Mouse (Mus musculus): ENCODE data around the gene Mgat3. TPM values are rescaled to one million over a fixed set of nuclear protein-coding genes. Genes with fewer than 3 reads are reported as not detected.

Gene Mgat3
- total RNA-seq, 2 experiments from 2014 or later, result 109 to 115 TPM

DNA sequence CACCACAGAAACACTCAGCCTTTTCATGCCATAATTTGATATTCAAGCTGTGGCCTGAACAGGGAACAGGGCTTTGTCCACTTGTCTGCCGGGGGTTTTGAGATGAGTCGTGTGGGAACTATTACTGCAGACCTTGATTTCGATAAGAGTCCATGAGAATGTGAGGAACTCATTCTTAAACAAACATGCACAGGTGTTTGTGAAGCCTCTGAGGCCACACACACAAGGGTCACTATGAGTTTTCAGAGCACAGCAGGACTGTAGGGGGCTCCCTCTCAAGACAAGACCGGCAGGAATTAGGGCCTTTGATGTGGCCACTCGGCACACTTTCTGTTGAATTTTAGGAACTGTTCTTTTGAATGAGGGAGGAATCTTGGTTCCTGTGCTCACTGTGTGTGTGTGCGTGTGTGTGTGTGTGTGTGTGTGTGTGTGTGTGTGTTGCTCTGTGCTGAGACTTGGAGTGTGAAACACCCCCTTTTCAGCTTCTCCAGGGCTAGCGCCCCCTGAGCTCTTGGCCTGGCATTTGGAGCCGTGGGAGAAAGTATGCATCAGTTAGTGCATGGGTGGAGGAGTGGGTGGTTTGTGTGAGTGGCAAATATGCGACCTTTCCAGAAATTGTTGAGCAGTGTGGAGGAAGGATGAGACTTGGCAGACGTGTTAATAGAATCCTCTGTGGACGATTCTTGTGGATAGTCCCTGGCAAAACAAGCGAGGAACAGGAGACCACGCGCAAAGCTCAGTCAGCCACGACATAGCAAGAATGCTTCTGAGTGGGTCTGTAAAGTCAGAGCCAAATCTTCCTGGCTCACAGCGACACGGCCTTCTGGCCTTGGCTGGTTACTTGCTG, 35.4 kb upstream of the Mgat3 start:
- H3K4me3 ChIP-seq, result no peak overlapping the region
- peak overlapping the region; percentile 84 for H3K27ac ChIP-seq
- TF ChIP-seq CTCF (conservative IDR thresholded peaks at IDR 0.05), result peak; percentile 36; the same call in 1 of the 2 replicates
- DNase-seq (ENCODE audit: low spot score in 2 of 2), result peak; percentile 39 to 69

DNA sequence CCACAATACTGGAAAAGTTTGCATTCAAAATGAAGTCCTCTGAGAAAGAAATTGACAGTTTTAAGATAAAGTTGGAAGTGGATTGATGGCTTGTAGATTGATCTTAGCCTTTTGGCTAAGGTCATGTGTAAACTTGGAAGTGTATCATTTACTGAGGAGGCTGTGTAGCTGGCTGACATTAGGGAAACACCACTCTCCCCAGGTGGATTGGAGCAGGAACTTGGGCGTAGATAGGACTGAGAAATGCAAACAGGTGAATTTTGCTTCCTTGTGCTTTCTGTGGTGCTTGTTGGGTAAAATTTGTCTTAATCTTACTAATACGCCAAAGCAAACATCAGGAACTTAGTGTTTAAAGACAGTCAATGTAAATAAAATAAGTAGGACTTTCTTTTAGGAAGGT, 33.2 kb upstream of the Mgat3 start:
- no peak overlapping the region for H3K27ac ChIP-seq
- no peak overlapping the region for H3K4me3 ChIP-seq
- no peak for TF ChIP-seq CTCF (conservative IDR thresholded peaks at IDR 0.05)
- no peak for DNase-seq (ENCODE audit: low spot score in 2 of 2)

DNA sequence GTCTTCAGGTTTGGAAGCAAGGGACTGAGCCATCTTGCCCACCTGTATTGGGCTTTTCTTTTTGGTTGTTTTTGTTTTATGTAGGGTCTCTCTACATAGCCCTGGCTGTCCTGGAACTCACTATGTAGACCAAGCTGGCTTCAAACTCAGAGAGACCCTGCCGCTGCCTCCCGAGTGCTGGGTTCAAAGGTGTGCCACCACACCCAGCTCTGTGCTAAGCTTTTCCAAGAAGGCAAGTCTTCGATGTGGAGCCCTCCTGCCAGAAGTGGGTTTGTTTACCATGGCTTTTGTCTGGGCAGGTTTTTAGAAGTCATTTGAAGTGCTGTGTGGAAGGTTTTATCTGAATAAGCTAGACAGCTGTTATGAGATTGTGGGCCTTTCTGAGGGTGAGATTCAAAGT, 32.6 kb upstream of the Mgat3 start:
- H3K27ac ChIP-seq, result no peak overlapping the region
- TF ChIP-seq CTCF (conservative IDR thresholded peaks at IDR 0.05), result no peak
- no peak for DNase-seq (ENCODE audit: low spot score in 2 of 2)
- H3K4me3 ChIP-seq, result no peak overlapping the region

GRCm38 (mm10) chr15:80142130-80142529, 31.4 kb upstream of the Mgat3 start:
- peak; percentile 63 for TF ChIP-seq CTCF (conservative IDR thresholded peaks at IDR 0.05)

DNA sequence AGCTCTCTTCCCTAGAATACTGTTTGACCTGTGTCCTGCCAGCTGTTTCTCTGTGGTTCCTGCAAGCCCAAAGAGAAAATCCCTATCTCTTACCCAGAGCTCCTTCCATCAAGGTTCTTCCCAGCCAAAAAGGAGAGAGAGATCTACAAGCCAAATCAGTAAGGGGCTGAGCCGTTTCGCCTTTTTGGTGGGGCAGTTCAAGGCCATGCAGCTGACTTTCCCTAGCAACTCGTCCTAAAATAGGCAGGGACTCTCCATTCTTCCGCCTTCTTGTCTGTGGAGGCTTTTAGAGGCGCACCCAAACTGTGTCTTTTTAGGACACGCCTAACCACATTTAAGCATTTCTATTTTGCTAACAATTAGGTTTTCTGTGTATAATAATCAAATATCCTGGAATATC, 29.8 kb upstream of the Mgat3 start:
- DNase-seq (ENCODE audit: low spot score in 2 of 2), result no peak
- TF ChIP-seq CTCF (conservative IDR thresholded peaks at IDR 0.05), result no peak
- H3K4me3 ChIP-seq, result no peak overlapping the region
- H3K27ac ChIP-seq, result no peak overlapping the region

More at GRCm38 (mm10) chr15:80142130-80142529, 31.4 kb upstream of the Mgat3 start:
- H3K27ac ChIP-seq, result no peak overlapping the region
- no peak overlapping the region for H3K4me3 ChIP-seq
- DNase-seq (ENCODE audit: low spot score in 2 of 2), result no peak

GRCm38 (mm10) chr15:80145397-80145796, 28.1 kb upstream of the Mgat3 start:
- Histone ChIP-seq H3K4me3 (no peak overlapping the region), H3K27ac (peak overlapping the region; percentile 2; the same call in 1 of the 2 replicates)
- no peak for TF ChIP-seq CTCF (conservative IDR thresholded peaks at IDR 0.05)
- DNase-seq (ENCODE audit: low spot score in 2 of 2), result no peak

- no peak for DNase-seq (ENCODE audit: low spot score in 2 of 2)
- H3K27ac ChIP-seq, result peak overlapping the region; percentile 2; the same call in 1 of the 2 replicates
- no peak overlapping the region for H3K4me3 ChIP-seq
- no peak for TF ChIP-seq CTCF (conservative IDR thresholded peaks at IDR 0.05)
Measured at GRCm38 (mm10) chr15:80146153-80146552, 27.4 kb upstream of the Mgat3 start.

- no peak for DNase-seq (ENCODE audit: low spot score in 2 of 2)
- H3K4me3 ChIP-seq, result no peak overlapping the region
- TF ChIP-seq CTCF (conservative IDR thresholded peaks at IDR 0.05), result no peak
- no peak overlapping the region for H3K27ac ChIP-seq
Measured at GRCm38 (mm10) chr15:80147090-80147489, 26.4 kb upstream of the Mgat3 start.

DNA sequence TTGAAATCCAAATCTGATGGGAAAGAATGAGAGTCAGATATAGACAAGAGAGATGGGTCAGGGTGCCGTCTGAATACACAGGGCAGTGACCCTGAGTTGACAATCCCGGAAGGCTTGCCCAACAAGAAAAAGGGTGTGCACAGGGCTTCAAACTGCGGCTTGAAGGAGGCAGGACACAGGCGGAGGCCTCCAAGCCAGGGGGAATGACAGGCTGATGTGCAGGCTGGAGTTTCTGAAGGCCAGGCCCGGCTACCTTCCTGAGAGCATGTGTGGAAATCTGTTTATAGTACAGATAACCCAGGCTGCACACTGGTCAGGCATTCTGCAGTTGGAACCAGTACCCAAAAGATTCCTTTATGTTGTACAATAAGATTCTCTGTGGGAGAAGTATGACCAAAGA, 26.0 kb upstream of the Mgat3 start:
- Histone ChIP-seq H3K27ac (no peak overlapping the region), H3K4me3 (no peak overlapping the region)
- no peak for DNase-seq (ENCODE audit: low spot score in 2 of 2)
- no peak for TF ChIP-seq CTCF (conservative IDR thresholded peaks at IDR 0.05)

DNA sequence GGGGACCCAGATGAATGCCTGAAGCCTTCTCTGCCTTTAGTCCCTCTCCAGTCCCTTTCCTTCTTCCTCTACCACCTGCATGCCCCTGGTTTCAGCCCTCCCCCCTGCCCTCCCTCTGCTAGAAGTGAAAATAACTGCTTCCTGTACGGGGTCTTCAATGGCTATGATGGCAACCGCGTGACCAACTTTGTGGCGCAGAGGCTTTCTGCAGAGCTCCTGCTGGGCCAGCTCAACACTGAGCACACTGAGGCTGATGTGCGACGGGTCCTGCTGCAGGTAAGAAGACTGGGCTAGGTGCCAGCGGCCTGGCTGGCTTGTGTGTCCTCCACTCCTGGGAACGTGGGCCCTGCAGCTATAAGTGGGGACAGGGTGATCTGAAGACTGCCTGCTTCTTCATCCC, 25.0 kb upstream of the Mgat3 start:
- TF ChIP-seq CTCF (conservative IDR thresholded peaks at IDR 0.05), result no peak
- H3K27ac ChIP-seq, result no peak overlapping the region
- DNase-seq (ENCODE audit: low spot score in 2 of 2), result no peak

DNA sequence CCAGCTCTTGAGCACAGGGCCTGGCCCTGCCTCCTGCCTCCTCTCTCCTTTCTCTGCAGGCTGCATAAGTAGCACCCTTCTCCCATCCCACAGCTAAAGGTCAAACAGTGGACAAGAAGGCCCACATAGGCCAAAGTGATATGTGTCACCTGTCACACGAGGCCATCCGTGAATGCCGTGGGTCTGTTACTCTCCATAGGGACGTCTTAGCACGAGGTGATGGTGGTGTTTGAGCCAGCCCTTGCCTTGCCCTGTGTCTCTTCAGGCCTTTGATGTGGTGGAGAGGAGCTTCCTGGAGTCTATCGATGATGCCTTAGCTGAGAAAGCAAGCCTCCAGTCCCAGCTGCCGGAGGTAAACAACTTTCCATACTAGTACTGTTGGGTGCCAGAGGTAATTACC, 24.0 kb upstream of the Mgat3 start:
- Histone ChIP-seq H3K4me3 (no peak overlapping the region), H3K27ac (no peak overlapping the region)
- TF ChIP-seq CTCF (conservative IDR thresholded peaks at IDR 0.05), result no peak
- DNase-seq (ENCODE audit: low spot score in 2 of 2), result no peak

More for the DNA sequence above, 25.0 kb upstream of the Mgat3 start:
- H3K4me3 ChIP-seq, result no peak overlapping the region

- no peak for DNase-seq (ENCODE audit: low spot score in 2 of 2)
Measured at GRCm38 (mm10) chr15:80152663-80153062, 20.9 kb upstream of the Mgat3 start.

GRCm38 (mm10) chr15:80153757-80154156, 19.8 kb upstream of the Mgat3 start:
- no peak for DNase-seq (ENCODE audit: low spot score in 2 of 2)
- no peak for TF ChIP-seq CTCF (conservative IDR thresholded peaks at IDR 0.05)
- H3K4me3 ChIP-seq, result no peak overlapping the region
- H3K27ac ChIP-seq, result no peak overlapping the region

More at GRCm38 (mm10) chr15:80152663-80153062, 20.9 kb upstream of the Mgat3 start:
- H3K27ac ChIP-seq, result no peak overlapping the region
- no peak overlapping the region for H3K4me3 ChIP-seq
- TF ChIP-seq CTCF (conservative IDR thresholded peaks at IDR 0.05), result no peak

GRCm38 (mm10) chr15:80155707-80156106, 17.8 kb upstream of the Mgat3 start:
- DNase-seq (ENCODE audit: low spot score in 2 of 2), result no peak
- Histone ChIP-seq H3K27ac (no peak overlapping the region), H3K4me3 (no peak overlapping the region)
- no peak for TF ChIP-seq CTCF (conservative IDR thresholded peaks at IDR 0.05)
